Mouse (Mus musculus) liver, adult 2 months (tissue): ENCODE measurements around the gene Taf1c. TPM values are rescaled to one million over a fixed set of nuclear protein-coding genes. Genes with fewer than 3 reads are reported as not detected.

ENCODE experiments used
- DNase-seq: peaks from one replicate; pipeline ENCODE4 v3.0.0-alpha.2; 2011; ENCODE audit warnings: low read depth, low spot score; ENCODE audit errors: extremely low read depth
- H3K27ac ChIP-seq: fragments of 200-500 bp; replicated peaks from 2 replicates; pipeline ENCODE4 v1.5.1; 2012; ENCODE audit warnings: low read depth, mild to moderate bottlenecking, control low read depth, inconsistent platforms, low read length; ENCODE audit not compliant: insufficient read depth
- H3K27me3 ChIP-seq: fragments of 200-500 bp; 2 replicates; pipeline ENCODE4 v1.6.1; 2012; ENCODE audit warnings: mild to moderate bottlenecking, moderate library complexity, low read length, inconsistent platforms; ENCODE audit not compliant: control insufficient read depth, insufficient read depth
- H3K36me3 ChIP-seq: fragments of 200-500 bp; 2 replicates; pipeline ENCODE4 v1.6.1; 2012; ENCODE audit warnings: low read length, inconsistent platforms; ENCODE audit not compliant: control insufficient read depth, insufficient read depth
- H3K4me1 ChIP-seq: fragments of 200-500 bp; 2 replicates; pipeline ENCODE4 v1.6.1; 2011; ENCODE audit warnings: low read length; ENCODE audit not compliant: control insufficient read depth, insufficient read depth
- H3K4me3 ChIP-seq: fragments of 200-500 bp; 2 replicates; pipeline ENCODE4 v1.5.1; 2011; ENCODE audit warnings: low read depth, mild to moderate bottlenecking, control low read depth, low read length, moderate library complexity; ENCODE audit not compliant: insufficient read depth
- H3K79me2 ChIP-seq: fragments of 200-500 bp; 2 replicates; pipeline ENCODE4 v1.6.1; 2012; ENCODE audit warnings: inconsistent platforms, mild to moderate bottlenecking, low read length, moderate library complexity; ENCODE audit not compliant: control insufficient read depth, insufficient read depth
- H3K9ac ChIP-seq: fragments of 200-500 bp; 2 replicates; pipeline ENCODE4 v1.6.1; 2012; ENCODE audit warnings: low read depth, mild to moderate bottlenecking, control low read depth, inconsistent platforms, low read length
- CTCF ChIP-seq: fragments of 200-500 bp; IDR thresholded peaks from 2 replicates; pipeline ENCODE4 v1.5.1; 2011; ENCODE audit warnings: low read depth, low read length, control low read depth
- POLR2A ChIP-seq: fragments of 200-500 bp; IDR thresholded peaks from 2 replicates; pipeline ENCODE4 v1.6.1; 2011; ENCODE audit warnings: low read length, control low read depth; ENCODE audit not compliant: insufficient read depth; ENCODE audit errors: extremely low read depth
- WGBS: fragments of 180-500 bp; shearing (Covaris S2); methylation state at CpG from one replicate; pipeline ENCODE4 v1.1.7; 2018; 5-methylcytosine and 5-hydroxymethylcytosine counted together
- polyA plus RNA-seq: library from polyadenylated mRNA; depleted of rRNA; stranded (reverse); fragments of >200 nt; gene quantifications from 2 replicates; pipeline ENCODE4 v1.2.3, GENCODE M21; 2012; rRNA removed
- total RNA-seq: library from RNA; depleted of rRNA; stranded (reverse); fragments of >200 nt; gene quantifications from 2 replicates; pipeline ENCODE4 v1.2.3, GENCODE M21; 2014; rRNA removed

Gene Taf1c
- total and polyA plus RNA-seq, 2 experiments, result 0.83 to 3.6 TPM

DNA sequence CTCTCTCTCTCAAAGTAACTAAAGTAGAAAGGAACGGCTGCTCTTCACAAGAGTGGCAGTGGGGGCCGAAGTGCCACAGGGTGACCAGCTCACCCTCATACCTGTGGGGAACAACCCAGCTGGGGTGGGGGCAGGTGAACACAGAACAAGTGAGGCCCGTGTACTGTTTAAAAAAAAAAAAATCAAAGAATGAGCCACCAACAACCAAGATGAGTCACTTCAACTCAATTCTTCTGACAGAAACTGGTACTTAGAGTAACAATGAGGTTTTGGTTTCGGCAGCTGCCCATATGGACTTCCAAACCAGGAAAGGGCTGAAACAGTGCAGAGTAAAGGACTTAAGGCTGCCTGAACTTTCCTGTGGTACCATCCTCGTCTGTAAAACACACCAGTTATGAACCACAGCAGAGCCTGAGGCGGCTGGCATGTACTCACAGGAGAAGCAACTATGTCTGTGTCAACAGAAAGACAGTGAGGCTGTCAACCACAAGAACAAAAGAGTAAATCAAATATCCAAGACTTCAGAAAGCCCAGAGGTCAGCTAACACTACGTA lies 56.4 kb downstream of the Taf1c start:
- Histone ChIP-seq H3K79me2 (peaks cover 45% of the 10 kb centered on the region), H3K27me3 (no peaks in the 10 kb centered on the region), H3K4me3 (no peak overlapping the region), H3K36me3 (peaks cover 19% of the 10 kb centered on the region; the same call in 1 of the 2 replicates), H3K9ac (no peak overlapping the region), H3K27ac (no peak overlapping the region), H3K4me1 (peaks cover 6% of the 10 kb centered on the region; the same call in 1 of the 2 replicates)
- TF ChIP-seq POLR2A (no peak), CTCF (no peak)
- DNase-seq, result no peak
- WGBS, result 68% methylated on average over 7 of the region's 7 CpGs

Other genes starting within 250 kb of the Taf1c start
- gene Mlycd, start 210.3 kb downstream of the Taf1c start, total RNA-seq, result 57.3 and 68.1 TPM in 2 replicates
- 112 and 115 TPM in 2 replicates for gene Mlycd, start 210.3 kb downstream of the Taf1c start, polyA plus RNA-seq
- 9.6 and 33.0 TPM in 2 replicates for gene Osgin1, start 171.1 kb downstream of the Taf1c start, total RNA-seq
- 211 and 649 TPM in 2 replicates for gene Osgin1, start 171.1 kb downstream of the Taf1c start, polyA plus RNA-seq
- gene Necab2, start 158.5 kb downstream of the Taf1c start, total RNA-seq, result 0.07 TPM in 1 of 2 replicates, not detected in the other
- 0.11 TPM in 1 of 2 replicates, not detected in the other for gene Necab2, start 158.5 kb downstream of the Taf1c start, polyA plus RNA-seq
- not detected in 2 replicates for gene Slc38a8, start 103.5 kb downstream of the Taf1c start, total RNA-seq
- gene Slc38a8, start 103.5 kb downstream of the Taf1c start, polyA plus RNA-seq, result not detected in 2 replicates
- gene Mbtps1, start 46.5 kb downstream of the Taf1c start, total RNA-seq, result 30.4 and 39.8 TPM in 2 replicates
- gene Mbtps1, start 46.5 kb downstream of the Taf1c start, polyA plus RNA-seq, result 30.1 and 31.9 TPM in 2 replicates
- gene Hsdl1, start 30.0 kb downstream of the Taf1c start, total RNA-seq, result 7.8 and 8.6 TPM in 2 replicates
- 6.1 and 7.8 TPM in 2 replicates for gene Hsdl1, start 30.0 kb downstream of the Taf1c start, polyA plus RNA-seq
- not detected in 2 replicates for gene Dnaaf1, start 30.0 kb downstream of the Taf1c start, total RNA-seq
- not detected in 2 replicates for gene Dnaaf1, start 30.0 kb downstream of the Taf1c start, polyA plus RNA-seq
- gene Adad2, start 7.5 kb upstream of the Taf1c start, total RNA-seq, result not detected in 2 replicates
- gene Adad2, start 7.5 kb upstream of the Taf1c start, polyA plus RNA-seq, result not detected in 2 replicates
- gene Kcng4, start 30.5 kb upstream of the Taf1c start, total RNA-seq, result under 0.01 TPM in 1 of 2 replicates, not detected in the other
- 0.04 TPM in 1 of 2 replicates, not detected in the other for gene Kcng4, start 30.5 kb upstream of the Taf1c start, polyA plus RNA-seq
- gene Wfdc1, start 61.1 kb upstream of the Taf1c start, total RNA-seq, result 6.6 and 8.4 TPM in 2 replicates
- gene Wfdc1, start 61.1 kb upstream of the Taf1c start, polyA plus RNA-seq, result 11.8 and 16.2 TPM in 2 replicates
- not detected in 2 replicates for gene Atp2c2, start 94.8 kb upstream of the Taf1c start, total RNA-seq
- gene Atp2c2, start 94.8 kb upstream of the Taf1c start, polyA plus RNA-seq, result 0.04 TPM in 1 of 2 replicates, not detected in the other
- gene Tldc1, start 173.2 kb upstream of the Taf1c start, total RNA-seq, result 7.0 and 8.9 TPM in 2 replicates
- 6.9 and 7.3 TPM in 2 replicates for gene Tldc1, start 173.2 kb upstream of the Taf1c start, polyA plus RNA-seq
- 12.4 and 18.6 TPM in 2 replicates for gene Cotl1, start 235.3 kb upstream of the Taf1c start, total RNA-seq
- 26.7 and 40.3 TPM in 2 replicates for gene Cotl1, start 235.3 kb upstream of the Taf1c start, polyA plus RNA-seq